Mouse (Mus musculus) erythroblast, embryonic 14.5 days (primary cell): ENCODE results near the gene Thsd1.

Source experiments
- GATA1 ChIP-seq: IDR thresholded peaks from 2 replicates; pipeline ENCODE4 v1.6.1; 2012; ENCODE audit warnings: low read length, inconsistent platforms, mixed read lengths
- TAL1 ChIP-seq: IDR thresholded peaks from 3 replicates; pipeline ENCODE4 v1.6.1; 2012; ENCODE audit warnings: low read length, inconsistent platforms, mixed read lengths

DNA sequence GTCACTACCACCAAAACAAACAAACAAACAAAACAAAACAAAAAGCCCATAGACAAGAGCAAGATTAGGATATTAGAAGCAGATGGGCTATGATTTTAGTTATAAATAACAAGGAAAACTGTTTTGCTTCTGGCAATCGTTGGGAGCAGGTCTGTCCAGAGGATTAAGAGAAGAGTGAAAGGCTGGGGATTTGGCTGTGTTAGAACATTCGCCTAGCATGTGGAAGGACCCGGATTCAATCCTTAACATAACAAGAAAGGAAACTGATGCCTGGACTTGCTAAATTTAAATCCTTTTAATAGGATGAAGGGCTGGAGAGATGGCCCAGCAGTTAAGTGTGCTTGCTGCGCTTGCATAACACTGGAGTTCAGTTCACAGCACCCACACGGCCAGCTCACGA lies 37.2 kb downstream of the Thsd1 start:
- TF ChIP-seq TAL1 (no peak), GATA1 (no peak)
